Mouse (Mus musculus): ENCODE measurements around the gene Eno3.

Eno3 gene

GRCm38 (mm10) chr11:70657573-70657972, 571 bp downstream of the Eno3 start:
- DNase-seq (ENCODE audit: low spot score), result no peak

DNA sequence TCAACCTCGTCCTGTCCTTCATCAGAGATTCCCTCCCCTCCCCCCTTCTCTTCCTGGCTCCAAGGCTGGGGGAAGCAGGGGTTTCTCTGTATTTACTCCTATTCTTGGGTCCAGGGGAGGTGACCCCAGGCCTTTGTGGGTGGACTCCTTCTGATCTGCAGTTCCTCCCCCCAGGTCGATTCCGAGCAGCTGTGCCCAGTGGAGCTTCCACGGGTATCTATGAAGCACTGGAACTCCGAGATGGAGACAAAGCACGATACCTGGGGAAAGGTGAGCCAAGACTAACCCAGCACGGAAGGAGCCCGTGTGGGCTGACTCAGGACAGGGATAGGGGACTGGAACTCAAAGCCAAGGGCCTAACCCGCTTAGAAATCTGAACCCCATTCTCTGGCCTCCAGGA, 989 bp downstream of the Eno3 start:
- no peak for DNase-seq (ENCODE audit: low spot score)

DNA sequence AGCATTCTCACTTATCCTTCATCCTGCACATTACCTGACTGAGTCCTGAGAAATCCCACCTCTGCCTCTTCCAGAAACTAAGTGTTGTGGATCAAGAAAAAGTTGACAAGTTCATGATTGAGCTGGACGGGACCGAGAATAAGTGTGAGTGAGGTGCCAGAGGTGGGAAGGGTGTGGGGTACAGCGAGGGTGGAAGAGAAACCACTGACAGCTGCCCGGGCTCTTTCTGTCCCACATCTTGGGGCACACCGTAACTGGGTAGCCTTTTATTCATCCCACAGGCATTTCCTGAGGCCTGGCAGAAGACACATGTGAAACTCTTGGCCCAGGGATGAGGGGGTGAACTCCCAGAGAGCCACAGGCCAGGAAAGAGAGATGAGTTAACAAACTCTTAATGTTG, 1.5 kb downstream of the Eno3 start:
- DNase-seq (ENCODE audit: low spot score), result no peak

DNA sequence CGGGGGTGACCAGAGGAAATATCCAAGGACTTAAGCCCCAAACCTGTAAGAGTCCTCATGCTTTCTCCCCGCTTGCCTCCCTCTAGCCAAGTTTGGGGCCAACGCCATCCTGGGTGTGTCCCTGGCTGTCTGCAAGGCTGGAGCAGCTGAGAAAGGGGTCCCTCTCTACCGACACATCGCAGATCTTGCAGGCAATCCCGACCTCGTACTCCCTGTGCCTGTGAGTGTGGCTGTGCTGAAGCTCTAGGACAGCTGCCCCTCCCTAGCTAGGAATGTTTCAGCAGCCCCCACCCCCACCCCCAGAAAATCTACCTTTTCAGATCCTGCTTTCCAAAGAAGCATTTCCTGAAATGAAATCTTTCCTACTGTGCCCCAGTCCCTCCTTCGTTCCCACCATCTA, 1.9 kb downstream of the Eno3 start:
- DNase-seq (ENCODE audit: low spot score), result no peak

GRCm38 (mm10) chr11:70660571-70660970, 3.6 kb downstream of the Eno3 start:
- DNase-seq (ENCODE audit: low spot score), result no peak

- no peak for DNase-seq (ENCODE audit: low spot score)
Measured at GRCm38 (mm10) chr11:70663101-70663500, 6.1 kb downstream of the Eno3 start.

GRCm38 (mm10) chr11:70663957-70664356, 7.0 kb downstream of the Eno3 start:
- no peak for DNase-seq (ENCODE audit: low spot score)

GRCm38 (mm10) chr11:70664741-70665140, 7.7 kb downstream of the Eno3 start:
- no peak for DNase-seq (ENCODE audit: low spot score)

GRCm38 (mm10) chr11:70666687-70667086, 9.7 kb downstream of the Eno3 start:
- no peak for DNase-seq (ENCODE audit: low spot score)

- no peak for DNase-seq (ENCODE audit: low spot score)
Measured at GRCm38 (mm10) chr11:70667271-70668150, 10.5 kb downstream of the Eno3 start.

DNA sequence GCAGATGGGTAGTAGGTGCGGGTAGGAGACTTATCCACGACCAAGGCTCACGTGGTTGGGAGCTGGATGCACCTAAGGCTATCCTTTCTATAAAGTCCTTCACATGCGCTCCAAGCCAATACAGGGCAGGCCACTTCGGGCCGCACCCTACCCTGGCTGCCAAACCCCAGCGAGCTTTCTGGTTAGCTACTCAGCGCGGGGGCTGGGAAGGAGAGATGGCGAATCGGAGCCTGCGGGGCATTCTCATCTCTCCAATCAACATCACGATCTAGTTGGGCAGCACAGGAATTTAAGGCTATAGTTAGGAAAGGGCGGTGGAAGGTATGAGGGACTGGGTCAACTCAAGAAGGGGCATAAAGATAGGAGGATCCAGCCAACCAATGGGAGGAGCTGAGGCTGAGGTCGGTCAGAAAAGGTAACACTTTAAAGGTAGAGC, 11.4 kb downstream of the Eno3 start:
- DNase-seq (ENCODE audit: low spot score), result no peak

DNA sequence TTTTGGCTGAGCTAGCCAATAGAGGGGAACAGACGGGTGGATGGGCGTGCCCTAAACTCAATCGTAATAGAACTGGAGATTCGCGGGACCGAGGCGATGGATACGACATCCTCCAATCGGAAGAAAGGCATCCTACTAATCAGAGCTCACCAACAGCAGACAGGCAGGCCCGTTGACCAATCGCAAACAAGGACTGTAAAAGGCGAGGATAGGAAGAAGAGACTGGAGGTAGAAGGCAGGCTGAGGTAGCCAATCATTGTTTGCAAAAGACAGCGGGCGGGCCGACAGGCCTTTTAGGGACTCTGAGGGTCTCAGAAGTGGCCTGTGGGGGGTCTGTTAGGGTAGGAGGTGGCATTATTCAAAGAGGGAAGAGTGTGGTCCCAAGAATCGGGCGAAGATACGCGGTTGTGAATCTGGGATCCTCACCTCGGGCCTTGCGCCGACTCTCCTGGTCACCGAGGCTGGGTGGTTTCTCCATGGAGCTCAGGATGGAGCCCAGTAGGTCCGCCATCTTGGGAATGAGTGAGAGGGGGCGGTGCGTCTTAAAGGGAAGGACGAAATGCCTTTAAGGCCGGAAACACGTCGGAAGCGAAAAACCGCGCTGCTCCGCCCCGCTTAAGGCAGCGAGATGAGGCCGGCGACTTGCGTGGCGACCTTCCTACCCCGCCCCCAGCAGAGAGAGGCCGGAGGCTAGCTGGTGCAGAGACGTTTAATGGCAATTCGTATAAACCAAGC, 11.9 kb downstream of the Eno3 start, which contains the start of gene Spag7:
TSS of gene Spag7 (minus strand) at position 646 of the 735 bp plus-strand sequence.
- peak; percentile 99 for DNase-seq (ENCODE audit: low spot score)

DNA sequence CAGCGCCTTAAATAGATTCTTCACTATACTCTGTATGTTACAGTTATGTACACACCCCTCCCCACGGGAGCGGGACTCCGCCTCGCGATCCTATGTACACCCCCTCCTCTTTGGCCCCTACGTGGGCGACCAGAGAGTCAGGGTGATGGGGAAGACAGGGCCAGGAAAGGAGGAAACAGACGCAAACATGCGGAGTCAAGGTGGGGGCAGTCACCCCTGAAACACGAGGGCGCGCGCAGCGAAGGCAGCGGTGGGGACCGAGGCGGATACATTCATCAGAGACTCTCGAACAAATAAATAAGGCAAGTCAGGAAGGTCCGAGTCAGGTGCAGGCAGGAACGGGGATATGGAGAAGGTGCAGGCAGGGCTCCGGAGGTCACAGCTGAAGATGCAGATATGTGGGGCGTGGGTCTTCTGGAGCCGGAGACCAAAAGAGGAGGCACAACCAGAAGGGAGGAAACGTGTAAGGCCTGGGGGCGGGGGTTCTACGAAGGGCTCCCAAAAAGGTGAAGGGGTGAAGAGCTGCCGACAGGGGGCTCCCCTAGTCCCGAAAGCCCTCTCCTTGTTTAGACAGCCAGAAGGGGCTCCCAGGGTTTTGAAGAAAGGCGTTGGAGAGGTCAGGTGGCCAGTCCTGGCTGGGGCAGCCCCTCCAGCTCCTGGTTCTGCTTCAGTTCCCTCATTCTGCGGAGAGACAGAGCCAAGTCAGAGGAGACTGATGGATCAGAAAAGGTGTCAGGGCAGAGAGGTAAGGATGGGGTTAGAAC, 12.8 kb downstream of the Eno3 start:
- DNase-seq (ENCODE audit: low spot score), result peak; percentile 82

GRCm38 (mm10) chr11:70670483-70670882, 13.5 kb downstream of the Eno3 start:
- DNase-seq (ENCODE audit: low spot score), result no peak

GRCm38 (mm10) chr11:70671333-70672047, 14.5 kb downstream of the Eno3 start:
- no peak for DNase-seq (ENCODE audit: low spot score)

GRCm38 (mm10) chr11:70674014-70674413, 17.0 kb downstream of the Eno3 start:
- no peak for DNase-seq (ENCODE audit: low spot score)

- DNase-seq (ENCODE audit: low spot score), result no peak
Measured at GRCm38 (mm10) chr11:70674501-70674900, 17.5 kb downstream of the Eno3 start.

DNA sequence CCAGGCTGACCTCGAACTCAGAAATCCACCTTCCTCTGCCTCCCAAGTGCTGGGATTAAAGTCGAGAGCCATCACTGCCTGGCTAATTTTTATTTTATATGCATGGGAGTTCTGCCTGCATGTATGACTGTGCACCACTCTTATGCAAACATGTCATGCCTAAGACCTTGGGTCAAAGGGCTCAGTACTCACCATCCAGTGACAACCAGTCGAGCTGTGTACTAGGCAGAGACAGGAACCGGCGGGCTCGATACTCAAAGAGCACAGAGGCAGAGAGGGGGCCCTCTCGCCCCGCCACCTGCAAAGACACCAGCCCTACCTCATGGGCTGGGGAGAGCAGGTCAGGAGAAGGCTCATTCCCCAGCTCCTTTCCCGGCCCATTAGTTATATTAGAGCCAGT, 21.1 kb downstream of the Eno3 start:
- DNase-seq (ENCODE audit: low spot score), result no peak

GRCm38 (mm10) chr11:70678576-70678975, 21.6 kb downstream of the Eno3 start:
- DNase-seq (ENCODE audit: low spot score), result no peak

GRCm38 (mm10) chr11:70679361-70679760, 22.4 kb downstream of the Eno3 start:
- no peak for DNase-seq (ENCODE audit: low spot score)

GRCm38 (mm10) chr11:70679894-70680293, 22.9 kb downstream of the Eno3 start:
- peak; percentile 52 for DNase-seq (ENCODE audit: low spot score)

DNA sequence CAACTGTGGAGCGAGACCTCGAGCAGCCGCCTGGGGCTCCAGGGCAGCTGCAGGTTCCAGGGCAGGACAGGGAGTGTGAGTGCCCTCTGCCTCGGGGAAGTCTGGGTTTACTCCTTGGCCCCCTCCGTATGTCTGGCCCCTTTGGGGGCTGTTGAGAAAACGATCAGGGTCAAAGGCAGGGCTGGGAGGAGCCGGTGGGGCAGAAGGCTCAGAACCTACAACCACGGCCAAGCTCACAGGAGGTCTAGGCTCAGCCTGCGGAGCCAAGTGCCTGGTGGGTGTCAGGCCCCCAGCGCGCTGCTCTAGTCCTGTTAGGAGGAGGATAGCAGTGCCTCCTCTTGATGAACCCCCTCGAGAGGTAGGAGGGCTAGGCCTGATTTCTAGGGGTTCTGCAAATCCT, 24.2 kb downstream of the Eno3 start:
- no peak for DNase-seq (ENCODE audit: low spot score)
